Mouse (Mus musculus) intestine, embryonic 15.5 days (tissue): ENCODE data around the gene Arpc3. TPM values are rescaled to one million over a fixed set of nuclear protein-coding genes. Genes with fewer than 3 reads are reported as not detected.
A peak's percentile ranks its signal among the peaks of the same experiment; 100 is the strongest.
"Not testable (repeated sequence)": the region's sequence is repeated elsewhere in the genome, so short reads cannot be mapped to it uniquely, and the experiment has no call there.

Experiments
- ATAC-seq: fragments of 200-750 bp; cut with Nextera tagmentation; 2 replicates; pipeline ENCODE4 v1.8.0; 2017; ENCODE audit warnings: moderate TSS enrichment, moderate library complexity
- H3K27ac ChIP-seq: fragments of 300-500 bp; sonication (generic); 2 replicates; pipeline ENCODE4 v1.5.1; 2015; ENCODE audit warnings: mild to moderate bottlenecking, inconsistent platforms
- H3K27me3 ChIP-seq: fragments of 300-500 bp; sonication (generic); replicated peaks from 2 replicates; pipeline ENCODE4 v1.6.1; 2015; ENCODE audit warnings: inconsistent platforms
- H3K36me3 ChIP-seq: fragments of 300-500 bp; sonication (generic); 2 replicates; pipeline ENCODE4 v1.6.1; 2015; ENCODE audit warnings: inconsistent platforms
- H3K4me1 ChIP-seq: fragments of 300-500 bp; sonication (generic); replicated peaks from 2 replicates; pipeline ENCODE4 v1.6.1; 2015; ENCODE audit warnings: inconsistent platforms
- H3K4me2 ChIP-seq: fragments of 300-500 bp; sonication (generic); replicated peaks from 2 replicates; pipeline ENCODE4 v1.6.1; 2015; ENCODE audit warnings: mild to moderate bottlenecking, inconsistent platforms
- H3K4me3 ChIP-seq: fragments of 300-500 bp; sonication (generic); replicated peaks from 2 replicates; pipeline ENCODE4 v1.5.1; 2015; ENCODE audit warnings: inconsistent platforms
- H3K9ac ChIP-seq: fragments of 300-500 bp; sonication (generic); 2 replicates; pipeline ENCODE4 v1.6.1; 2015; ENCODE audit warnings: inconsistent platforms
- H3K9me3 ChIP-seq: fragments of 300-500 bp; sonication (generic); 2 replicates; pipeline ENCODE4 v1.6.1; 2016; ENCODE audit warnings: inconsistent platforms
- WGBS: fragments of 180-500 bp; shearing (Covaris S2); methylation state at CpG from one replicate; pipeline ENCODE4 v1.1.7; 2015; 5-methylcytosine and 5-hydroxymethylcytosine counted together
- polyA plus RNA-seq: library from polyadenylated mRNA; unstranded; fragments of >200 nt; fragmentation: Nextera tagmentation; extraction: Ambion mirVana; gene quantifications from 2 replicates; pipeline ENCODE4 v1.2.1, GENCODE M21; 2015

Arpc3 gene
- polyA plus RNA-seq, 1 experiment from 2014 or later, result 138 TPM

DNA sequence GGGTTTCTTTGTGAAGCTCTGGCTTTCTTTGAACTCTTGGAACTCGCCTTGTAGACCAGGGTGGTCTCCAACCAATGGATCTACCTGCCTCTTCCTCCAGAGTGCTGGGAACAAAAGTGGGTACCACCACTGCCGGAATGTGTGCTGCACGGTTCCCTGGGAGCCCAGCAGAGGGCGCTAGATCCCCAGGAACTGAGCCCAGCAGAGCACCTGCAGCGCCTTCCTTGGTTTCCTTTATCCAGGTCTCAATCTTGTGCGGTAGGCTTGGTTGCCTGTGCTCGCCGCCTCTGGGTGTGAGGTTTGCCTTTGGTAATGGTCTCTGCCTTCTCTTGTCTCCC, 9.6 kb downstream of the Arpc3 start:
- Histone ChIP-seq H3K4me1 (peaks cover 8% of the 10 kb centered on the region), H3K36me3 (peaks cover 47% of the 10 kb centered on the region), H3K9me3 (no peaks in the 10 kb centered on the region), H3K9ac (no peak overlapping the region), H3K27me3 (no peaks in the 10 kb centered on the region), H3K4me2 (no peak overlapping the region), H3K27ac (no peak overlapping the region), H3K4me3 (no peak overlapping the region)
- 29% methylated on average over 8 of the region's 8 CpGs for WGBS
- peak; percentile 63; the same call in 1 of the 2 replicates for ATAC-seq

DNA sequence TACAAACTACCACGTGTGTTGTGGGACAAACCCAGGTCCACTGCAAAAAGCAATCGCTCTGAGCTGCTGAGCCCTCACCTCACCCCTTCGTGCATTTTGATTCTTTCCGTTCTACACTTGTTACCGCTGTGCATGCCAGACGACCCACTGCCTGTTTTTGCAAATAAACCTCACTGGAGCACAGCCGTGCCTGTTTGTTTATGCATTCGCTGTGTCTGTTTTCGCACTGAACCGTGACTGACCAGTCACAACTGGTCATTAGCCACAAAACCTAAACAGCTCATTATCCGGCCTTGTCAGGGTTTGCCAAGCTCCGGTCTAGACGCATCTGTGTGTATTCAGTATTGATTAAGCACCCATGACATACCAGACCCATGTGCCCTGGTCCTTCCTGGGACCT, 10.5 kb downstream of the Arpc3 start:
- Histone ChIP-seq H3K4me3 (no peak overlapping the region), H3K4me2 (no peak overlapping the region), H3K4me1 (peaks cover 8% of the 10 kb centered on the region), H3K27ac (no peak overlapping the region), H3K9ac (no peak overlapping the region), H3K27me3 (no peaks in the 10 kb centered on the region), H3K9me3 (no peaks in the 10 kb centered on the region), H3K36me3 (peaks cover 52% of the 10 kb centered on the region)
- WGBS, result 73% methylated on average over 13 of the region's 13 CpGs
- ATAC-seq, result no peak

DNA sequence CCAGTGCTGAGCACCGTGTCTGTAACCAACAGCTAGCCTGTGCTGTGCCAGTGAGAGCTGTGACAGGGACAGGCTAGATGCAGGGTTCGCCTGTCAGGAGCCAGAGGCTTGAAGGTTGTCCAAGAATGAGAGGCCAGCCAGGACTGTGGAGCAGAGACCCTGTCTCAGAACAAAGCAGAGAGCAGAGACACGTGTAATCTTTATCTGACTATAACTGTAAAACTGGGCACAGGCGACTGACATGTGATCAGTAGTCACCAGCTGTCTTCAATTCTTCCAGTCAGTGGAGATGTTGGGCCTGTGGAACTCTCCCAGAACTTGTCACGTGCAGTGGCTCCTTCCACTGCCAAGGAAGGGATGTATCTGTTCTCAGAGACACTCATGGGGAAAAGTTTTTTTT, 11.1 kb downstream of the Arpc3 start:
- H3K36me3 ChIP-seq, result peaks cover 53% of the 10 kb centered on the region
- no peak for ATAC-seq
- no peaks in the 10 kb centered on the region for H3K27me3 ChIP-seq
- H3K9ac ChIP-seq, result no peak overlapping the region
- 89% methylated on average over 5 of the region's 5 CpGs for WGBS
- no peak overlapping the region for H3K4me3 ChIP-seq
- no peak overlapping the region for H3K27ac ChIP-seq
- no peak overlapping the region for H3K4me2 ChIP-seq
- peaks cover 8% of the 10 kb centered on the region for H3K4me1 ChIP-seq
- H3K9me3 ChIP-seq, result no peaks in the 10 kb centered on the region

DNA sequence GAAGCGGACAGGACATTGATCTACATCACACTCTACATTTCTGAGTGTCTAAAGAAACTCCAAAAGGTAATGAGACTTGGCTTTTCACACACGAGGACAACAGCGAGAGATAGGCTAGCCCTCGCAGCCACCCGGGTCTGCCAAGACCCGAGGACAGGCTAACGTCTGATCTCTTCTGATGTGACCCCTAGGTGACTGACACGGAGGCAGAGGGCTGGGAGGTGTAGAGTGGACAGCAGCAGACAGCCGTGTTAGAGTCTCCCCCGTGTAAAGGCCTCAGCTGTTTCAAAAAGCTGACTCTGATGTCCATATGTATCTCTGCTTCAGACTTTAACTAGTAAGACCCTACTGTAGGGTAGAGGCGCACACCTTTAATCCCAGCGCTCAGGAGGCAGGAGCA, 11.7 kb downstream of the Arpc3 start:
- peaks cover 8% of the 10 kb centered on the region for H3K4me1 ChIP-seq
- WGBS, result 88% methylated on average over 12 of the region's 12 CpGs
- no peak overlapping the region for H3K9ac ChIP-seq
- no peak overlapping the region for H3K4me3 ChIP-seq
- ATAC-seq, result no peak
- H3K27ac ChIP-seq, result no peak overlapping the region
- no peaks in the 10 kb centered on the region for H3K27me3 ChIP-seq
- no peak overlapping the region for H3K4me2 ChIP-seq
- no peaks in the 10 kb centered on the region for H3K9me3 ChIP-seq
- H3K36me3 ChIP-seq, result peaks cover 49% of the 10 kb centered on the region

DNA sequence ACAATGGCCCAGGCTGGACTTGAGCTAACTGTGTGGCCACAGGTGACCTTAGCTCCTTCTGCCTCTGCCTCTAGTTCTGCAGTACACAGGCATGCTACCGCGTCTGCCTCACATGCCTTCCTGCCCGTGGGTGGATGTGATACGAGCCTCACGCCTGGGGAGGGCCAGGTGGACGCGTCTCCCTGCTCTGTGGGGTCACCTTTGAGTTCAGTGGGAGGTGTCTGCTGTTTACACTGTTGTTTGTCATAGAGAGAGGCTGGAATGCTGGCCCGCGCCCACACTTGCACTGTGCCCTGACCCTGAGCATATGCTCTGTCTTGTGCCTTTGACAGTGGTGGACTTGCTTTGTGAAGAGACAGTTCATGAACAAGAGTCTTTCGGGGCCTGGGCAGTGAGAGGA, 13.9 kb downstream of the Arpc3 start:
- WGBS, result 88% methylated on average over 10 of the region's 10 CpGs
- H3K36me3 ChIP-seq, result peaks cover 50% of the 10 kb centered on the region
- ATAC-seq, result no peak

DNA sequence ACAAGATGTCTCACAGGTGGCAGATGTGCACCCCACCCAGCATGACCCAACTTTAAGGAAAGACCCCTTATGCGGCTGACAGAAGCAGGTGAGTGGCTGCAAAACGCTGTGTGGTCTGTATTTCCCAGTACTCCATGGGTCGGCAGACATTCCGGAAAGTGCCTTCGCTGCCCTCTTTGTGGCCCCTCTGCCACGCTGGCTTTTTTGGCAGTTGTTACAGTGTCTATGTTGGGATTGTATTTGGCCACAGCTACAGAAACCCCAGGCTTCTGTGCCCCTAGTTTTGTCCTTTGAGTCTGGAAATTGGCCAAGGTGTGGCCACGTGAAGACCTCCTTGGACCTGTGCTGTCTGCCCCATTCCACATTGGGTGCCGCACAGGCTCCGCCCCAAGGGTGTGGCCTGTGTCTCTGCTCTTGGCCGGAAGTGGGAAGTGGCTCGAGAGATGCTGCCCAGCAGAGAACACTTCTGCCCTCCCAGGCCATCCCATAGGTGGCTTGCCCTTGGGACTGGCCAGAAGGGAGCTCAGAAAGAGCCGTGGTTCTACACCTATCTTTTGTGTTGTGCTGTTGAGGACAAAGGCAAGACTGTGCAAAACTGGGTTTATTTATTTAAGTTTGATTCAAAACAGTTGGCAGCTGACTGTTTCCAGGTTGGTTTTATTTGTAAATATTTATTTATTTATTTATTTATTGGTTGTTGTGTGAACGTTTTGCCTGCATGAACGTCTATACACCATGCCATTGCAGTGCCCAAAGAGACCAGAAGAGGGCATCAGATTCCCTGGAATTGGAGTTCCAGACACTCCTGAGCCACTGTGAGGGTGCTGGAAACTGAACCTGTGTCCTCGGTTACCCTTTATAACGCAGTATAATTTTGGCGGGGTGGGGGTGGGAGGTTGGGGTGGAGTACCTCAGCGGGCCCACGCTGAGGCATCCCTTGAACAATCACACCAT, 18.3 kb downstream of the Arpc3 start:
- no peak overlapping the region for H3K4me3 ChIP-seq
- no peak overlapping the region for H3K27ac ChIP-seq
- H3K9me3 ChIP-seq, result no peaks in the 10 kb centered on the region
- no peak for ATAC-seq
- no peaks in the 10 kb centered on the region for H3K27me3 ChIP-seq
- H3K4me2 ChIP-seq, result no peak overlapping the region
- no peak overlapping the region for H3K9ac ChIP-seq
- peaks cover 28% of the 10 kb centered on the region for H3K36me3 ChIP-seq
- WGBS, result 90% methylated on average over 19 of the region's 19 CpGs
- peaks cover 4% of the 10 kb centered on the region; the same call in 1 of the 2 replicates for H3K4me1 ChIP-seq

More for the DNA sequence above, 13.9 kb downstream of the Arpc3 start:
- H3K9me3 ChIP-seq, result no peaks in the 10 kb centered on the region
- no peaks in the 10 kb centered on the region for H3K27me3 ChIP-seq
- H3K27ac ChIP-seq, result no peak overlapping the region
- no peak overlapping the region for H3K9ac ChIP-seq
- H3K4me3 ChIP-seq, result no peak overlapping the region
- peaks cover 3% of the 10 kb centered on the region for H3K4me1 ChIP-seq
- no peak overlapping the region for H3K4me2 ChIP-seq

DNA sequence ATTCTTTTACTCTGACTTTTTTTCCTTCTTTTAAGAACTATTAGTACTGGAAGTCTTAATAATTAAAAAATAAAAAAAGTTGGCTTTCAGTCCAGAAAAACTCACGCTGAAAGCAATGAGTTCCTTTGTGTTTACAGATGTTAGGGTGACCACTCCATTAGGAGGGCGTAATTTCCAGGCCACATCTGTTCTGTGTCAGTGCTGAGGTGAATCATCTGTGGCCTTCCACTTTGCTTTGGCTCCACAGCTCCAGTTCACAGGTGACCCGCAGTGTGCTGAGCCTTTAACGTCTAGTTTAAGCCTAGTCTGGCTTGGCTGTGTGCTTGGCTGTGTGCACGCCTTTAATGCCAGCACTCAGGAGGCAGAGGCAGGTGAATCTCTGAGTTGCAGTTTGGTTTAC, 20.2 kb downstream of the Arpc3 start:
- Histone ChIP-seq H3K27ac (no peak overlapping the region), H3K9me3 (no peaks in the 10 kb centered on the region), H3K4me3 (no peak overlapping the region), H3K36me3 (peaks cover 12% of the 10 kb centered on the region), H3K9ac (no peak overlapping the region), H3K4me2 (no peak overlapping the region), H3K4me1 (peaks cover 4% of the 10 kb centered on the region; the same call in 1 of the 2 replicates), H3K27me3 (no peaks in the 10 kb centered on the region)
- 59% methylated on average over 5 of the region's 5 CpGs for WGBS
- ATAC-seq, result no peak

DNA sequence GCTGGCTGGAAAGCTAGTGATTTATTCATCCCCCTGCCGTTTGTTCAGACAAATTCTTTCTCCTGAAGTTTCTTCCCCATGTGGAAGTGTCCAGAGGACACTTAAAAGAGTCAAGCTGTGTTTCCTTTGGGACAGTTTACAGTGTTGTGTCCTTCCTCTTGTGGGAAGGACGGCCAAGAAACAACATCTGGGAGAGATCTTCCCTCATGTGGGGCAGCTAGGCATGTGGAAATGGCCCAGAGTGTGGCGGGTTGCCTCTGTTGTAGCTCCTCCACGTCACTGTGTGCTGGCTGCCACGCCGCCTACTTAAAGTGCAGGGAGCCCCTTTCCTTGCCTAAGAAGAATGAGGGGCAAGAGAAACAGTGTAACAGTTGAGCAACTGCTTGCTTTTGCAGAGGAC, 21.1 kb downstream of the Arpc3 start:
- Histone ChIP-seq H3K4me3 (no peak overlapping the region), H3K9ac (no peak overlapping the region), H3K27ac (0 out of 2 replicates have a peak overlapping the region, but pooled peaks have one; percentile 23), H3K36me3 (peaks cover 6% of the 10 kb centered on the region), H3K27me3 (no peaks in the 10 kb centered on the region), H3K4me1 (peaks cover 4% of the 10 kb centered on the region; the same call in 1 of the 2 replicates), H3K4me2 (no peak overlapping the region), H3K9me3 (no peaks in the 10 kb centered on the region)
- peak; percentile 47; the same call in 1 of the 2 replicates for ATAC-seq
- 31% methylated on average over 6 of the region's 6 CpGs for WGBS

DNA sequence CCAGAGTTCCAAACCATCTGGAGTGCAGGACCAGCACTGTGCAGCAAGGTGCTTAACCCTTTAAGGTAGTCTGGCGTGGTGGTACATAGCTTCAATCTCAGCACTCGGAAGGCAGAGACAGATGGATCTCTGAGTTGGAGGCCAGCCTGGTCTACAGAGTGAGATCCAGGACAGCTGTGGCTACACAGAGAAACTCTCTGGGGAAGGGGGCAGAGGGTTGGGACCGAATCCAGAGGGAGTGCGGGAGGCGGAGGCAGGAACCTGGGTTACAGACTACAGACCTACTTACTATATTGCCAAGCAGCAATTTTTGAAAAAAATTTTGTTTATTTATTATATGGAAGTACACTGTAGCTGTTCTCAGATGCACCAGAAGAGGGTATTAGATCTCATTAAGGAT, 22.7 kb downstream of the Arpc3 start:
- 90% methylated on average over 5 of the region's 5 CpGs for WGBS

DNA sequence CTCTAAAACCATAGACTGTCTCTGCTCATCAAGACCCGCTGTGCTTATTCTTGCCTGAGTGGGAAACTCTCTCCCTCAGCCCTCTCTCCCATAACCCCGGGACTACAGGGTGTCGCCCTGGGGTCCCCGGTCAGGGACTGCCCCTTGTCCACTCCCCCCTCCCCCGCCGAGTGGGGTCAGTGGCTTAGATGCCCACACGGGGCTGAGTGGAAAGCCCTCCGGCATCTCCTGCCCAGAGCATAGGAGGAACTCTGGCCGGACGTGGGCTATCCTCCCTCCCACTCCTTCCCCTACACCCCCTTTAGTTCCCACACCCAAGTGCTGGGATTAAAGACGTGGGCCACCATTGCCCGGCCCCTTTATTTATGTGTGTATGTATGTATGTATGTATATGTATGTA, 23.8 kb downstream of the Arpc3 start:
- H3K27me3 ChIP-seq, result no peaks in the 10 kb centered on the region
- H3K4me1 ChIP-seq, result peaks cover 4% of the 10 kb centered on the region; the same call in 1 of the 2 replicates
- no peak for ATAC-seq
- H3K9ac ChIP-seq, result no peak overlapping the region
- WGBS, result 92% methylated on average over 12 of the region's 12 CpGs
- no peak overlapping the region for H3K27ac ChIP-seq
- H3K9me3 ChIP-seq, result no peaks in the 10 kb centered on the region
- H3K4me2 ChIP-seq, result no peak overlapping the region
- H3K36me3 ChIP-seq, result no peaks in the 10 kb centered on the region
- no peak overlapping the region for H3K4me3 ChIP-seq

More for the DNA sequence above, 22.7 kb downstream of the Arpc3 start:
- no peaks in the 10 kb centered on the region for H3K9me3 ChIP-seq
- no peak for ATAC-seq
- no peak overlapping the region for H3K27ac ChIP-seq
- H3K36me3 ChIP-seq, result peaks cover 6% of the 10 kb centered on the region
- no peak overlapping the region for H3K4me3 ChIP-seq
- H3K4me2 ChIP-seq, result no peak overlapping the region
- H3K4me1 ChIP-seq, result peaks cover 4% of the 10 kb centered on the region; the same call in 1 of the 2 replicates
- H3K27me3 ChIP-seq, result no peaks in the 10 kb centered on the region
- no peak overlapping the region for H3K9ac ChIP-seq

DNA sequence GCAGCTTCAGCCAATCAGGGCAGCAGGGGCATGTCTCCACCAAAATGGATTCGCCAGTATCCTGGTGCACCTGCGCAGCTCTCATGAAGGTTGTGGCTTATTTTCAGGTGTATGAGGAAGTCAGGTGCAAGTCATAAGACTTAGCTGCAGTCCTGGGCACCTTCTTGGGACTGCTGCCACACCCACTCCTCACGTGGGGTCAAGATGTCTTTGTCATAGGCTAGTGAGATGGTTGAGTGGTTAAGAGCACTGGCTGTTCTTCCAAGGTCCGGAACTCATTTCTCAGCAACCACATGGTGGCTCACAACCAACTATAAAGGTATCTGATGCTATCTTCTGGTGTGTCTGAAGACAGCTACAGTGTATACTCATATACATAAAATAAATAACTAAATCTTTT, 29.0 kb downstream of the Arpc3 start:
- H3K9me3 ChIP-seq, H3K4me1 ChIP-seq, H3K27ac ChIP-seq, H3K4me2 ChIP-seq, H3K27me3 ChIP-seq, H3K9ac ChIP-seq, ATAC-seq, H3K4me3 ChIP-seq, H3K36me3 ChIP-seq: not testable (repeated sequence)
- 59% methylated on average over 4 of the region's 4 CpGs for WGBS

DNA sequence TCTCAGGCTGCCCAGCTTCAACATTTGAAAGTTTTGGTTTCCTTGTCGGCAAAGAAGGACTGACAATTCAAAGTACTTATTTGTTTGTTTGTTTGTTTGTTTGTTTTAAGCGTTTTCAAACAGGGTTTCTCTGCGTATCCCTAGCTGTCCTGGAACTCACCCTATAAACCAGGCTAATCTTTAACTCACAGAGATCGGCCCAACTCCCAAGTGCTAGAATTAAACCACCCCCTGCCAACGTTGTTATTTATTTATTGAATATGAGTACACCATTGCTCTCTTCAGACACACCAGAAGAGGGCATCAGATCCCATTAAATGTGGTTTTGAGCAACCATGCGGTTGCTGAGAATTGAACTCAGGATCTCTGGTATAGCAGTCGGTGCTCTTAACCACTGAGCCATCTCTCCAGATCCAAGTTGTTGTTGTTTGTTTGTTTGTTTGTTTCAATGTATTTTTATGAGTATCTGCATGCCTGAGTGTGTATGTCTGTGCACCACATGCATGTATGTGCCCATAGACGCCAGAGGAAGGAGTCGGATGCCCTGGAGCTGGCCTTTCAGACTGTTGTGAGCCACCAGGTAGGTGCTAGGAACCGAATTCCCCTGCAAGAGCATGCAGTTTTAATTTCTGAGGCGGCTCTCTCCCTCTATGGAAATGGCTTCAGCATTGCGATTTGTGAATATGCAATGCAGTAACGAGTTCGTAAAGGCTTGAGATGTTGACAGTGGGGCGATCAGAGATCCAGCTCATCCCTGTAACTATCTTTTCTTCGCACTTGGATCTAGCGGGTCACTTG, 29.8 kb downstream of the Arpc3 start, which contains the start of gene Anapc7:
Gene Anapc7 (plus strand): TSS at position 423 of the 798 bp plus-strand sequence.
- ATAC-seq, result peak; percentile 34
- peaks cover 6% of the 10 kb centered on the region; the same call in 1 of the 2 replicates for H3K4me1 ChIP-seq

More for the DNA sequence above, 29.8 kb downstream of the Arpc3 start, which contains the start of gene Anapc7:
- Histone ChIP-seq H3K27ac (peak within 1 kb of the TSS; percentile 85), H3K4me3 (peak within 1 kb of the TSS; percentile 87), H3K9ac (peak within 1 kb of the TSS; percentile 97), H3K4me2 (peak within 1 kb of the TSS; percentile 86), H3K27me3 (no peaks in the 10 kb centered on the region), H3K9me3 (no peaks in the 10 kb centered on the region), H3K36me3 (no peaks in the 10 kb centered on the region)
- 17% methylated on average over 17 of the region's 17 CpGs for WGBS
